Mouse (Mus musculus) brain, embryonic 14.5 days (tissue): ENCODE measurements around the gene Polg. TPM values are rescaled to one million over a fixed set of nuclear protein-coding genes. Genes with fewer than 3 reads are reported as not detected.
A peak's percentile ranks its signal among the peaks of the same experiment; 100 is the strongest.

Source experiments
- DNase-seq: peaks from one replicate; pipeline ENCODE4 v3.0.0-alpha.2; 2011; ENCODE audit warnings: low read depth
- CTCF ChIP-seq: fragments of 200-500 bp; IDR thresholded peaks from 2 replicates; pipeline ENCODE4 v1.5.1; 2012; ENCODE audit warnings: inconsistent platforms, mild to moderate bottlenecking, moderate library complexity, borderline replicate concordance; ENCODE audit not compliant: insufficient read depth, insufficient read length; ENCODE audit errors: extremely low read depth
- POLR2A ChIP-seq: fragments of 200-500 bp; IDR thresholded peaks from 2 replicates; pipeline ENCODE4 v1.6.1; 2012; ENCODE audit warnings: mild to moderate bottlenecking, inconsistent platforms, borderline replicate concordance; ENCODE audit not compliant: poor library complexity, insufficient read depth, insufficient read length, severe bottlenecking; ENCODE audit errors: extremely low read depth
- polyA plus RNA-seq: library from polyadenylated mRNA; depleted of rRNA; stranded (reverse); fragments of >200 nt; gene quantifications from 2 replicates; pipeline ENCODE4 v1.2.3, GENCODE M21; 2012

Polg gene
- polyA plus RNA-seq, 1 experiment = 44.7 TPM

- no peak for TF ChIP-seq CTCF
- TF ChIP-seq POLR2A = peak; percentile 83
- DNase-seq = peak; percentile 92
Observed at GRCm38 (mm10) chr7:79499596-79500570, 33.7 kb upstream of the Polg start.

GRCm38 (mm10) chr7:79498965-79499595, 32.9 kb upstream of the Polg start:
- TF ChIP-seq POLR2A = peak; percentile 25; the same call in 1 of the 2 replicates
- no peak for TF ChIP-seq CTCF
- peak; percentile 95 for DNase-seq

GRCm38 (mm10) chr7:79498356-79498755, 32.2 kb upstream of the Polg start:
- TF ChIP-seq CTCF = no peak
- no peak for TF ChIP-seq POLR2A
- peak; percentile 66 for DNase-seq

GRCm38 (mm10) chr7:79497701-79498115, 31.5 kb upstream of the Polg start:
- peak; percentile 96 for DNase-seq
- no peak for TF ChIP-seq CTCF
- 0 out of 2 replicates have a peak, but pooled peaks have one; percentile 7 for TF ChIP-seq POLR2A

GRCm38 (mm10) chr7:79496816-79497328, 30.7 kb upstream of the Polg start:
- TF ChIP-seq CTCF (no peak), POLR2A (no peak)
- DNase-seq = peak; percentile 47

GRCm38 (mm10) chr7:79495988-79496815, 30.0 kb upstream of the Polg start:
- peak; percentile 97 for DNase-seq
- TF ChIP-seq POLR2A (no peak), CTCF (peak; percentile 99)

GRCm38 (mm10) chr7:79493915-79494314, 27.8 kb upstream of the Polg start:
- TF ChIP-seq CTCF (peak; percentile 99), POLR2A (no peak)
- peak; percentile 92 for DNase-seq

GRCm38 (mm10) chr7:79486528-79486927, 20.4 kb upstream of the Polg start:
- TF ChIP-seq CTCF (no peak), POLR2A (no peak)
- DNase-seq = no peak

- no peak for TF ChIP-seq CTCF
- no peak for TF ChIP-seq POLR2A
- DNase-seq = no peak
Observed at GRCm38 (mm10) chr7:79474831-79475399, 8.8 kb upstream of the Polg start.

GRCm38 (mm10) chr7:79473496-79474194, 7.5 kb upstream of the Polg start:
- DNase-seq = no peak
- TF ChIP-seq POLR2A (no peak), CTCF (no peak)
